Mouse (Mus musculus): ENCODE measurements around the gene Ccr1l1.
A peak's percentile ranks its signal among the peaks of the same experiment; 100 is the strongest.

DNA sequence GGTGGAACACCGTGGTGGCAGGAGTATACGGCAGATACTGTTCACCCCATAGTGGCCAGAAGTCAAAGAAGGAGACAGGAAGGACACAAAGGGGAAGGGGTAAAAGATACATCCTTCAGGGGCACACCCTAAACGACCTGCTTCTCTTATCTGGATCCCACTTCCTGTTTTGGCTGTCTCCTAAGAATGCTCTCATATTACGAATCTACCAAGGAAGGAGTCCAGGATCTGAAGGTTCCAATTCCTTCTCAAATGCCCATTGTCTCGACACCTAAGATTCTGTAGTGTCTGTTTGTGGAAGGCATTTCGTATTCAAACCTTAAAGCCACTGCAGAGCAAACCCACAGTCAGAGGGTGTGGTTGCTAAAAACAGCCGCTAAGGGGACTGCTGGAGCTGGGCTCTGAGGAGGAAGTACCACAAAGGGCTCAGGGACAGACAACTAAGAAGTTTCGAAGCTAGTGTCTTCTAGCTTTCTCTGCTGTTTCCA, 49.4 kb downstream of the Ccr1l1 start:
- TF ChIP-seq CTCF (IDR thresholded peaks at IDR 0.05; ENCODE audit: extremely low read depth, insufficient read depth, insufficient read length, insufficient replicate concordance) = peak; percentile 55; the same call in 1 of the 2 replicates
- TF ChIP-seq POLR2A (IDR thresholded peaks at IDR 0.05; ENCODE audit: low read depth, low read length) = no peak

Data from spleen, adult 2 months (tissue).